Mouse (Mus musculus) thymus, adult 2 months (tissue): ENCODE measurements around the gene Grrp1.
A peak's percentile ranks its signal among the peaks of the same experiment; 100 is the strongest.

ENCODE experiments used
- CTCF ChIP-seq: fragments of 200-500 bp; IDR thresholded peaks from 2 replicates; pipeline ENCODE4 v1.5.1; 2012; ENCODE audit warnings: mild to moderate bottlenecking, control low read depth, low read length, moderate library complexity, borderline replicate concordance; ENCODE audit not compliant: control insufficient read depth, poor library complexity, insufficient read depth; ENCODE audit errors: extremely low read depth
- POLR2A ChIP-seq: fragments of 200-500 bp; IDR thresholded peaks from 2 replicates; pipeline ENCODE4 v1.6.1; 2012; ENCODE audit warnings: mild to moderate bottlenecking, low read length, control low read depth, moderate library complexity; ENCODE audit not compliant: control insufficient read depth, poor library complexity, insufficient read depth; ENCODE audit errors: extremely low read depth

GRCm38 (mm10) chr4:134292067-134292466, 38.2 kb upstream of the Grrp1 start:
- peak; percentile 82 for TF ChIP-seq CTCF
- TF ChIP-seq POLR2A, result no peak
